Mouse (Mus musculus) brain, embryonic 18.5 days (tissue): Measurements from ENCODE around the gene Zfp346.

Experiments
- DNase-seq: peaks from one replicate; pipeline ENCODE4 v3.0.0-alpha.2; 2012; ENCODE audit warnings: low read depth, low spot score

The Zfp346 gene

DNA sequence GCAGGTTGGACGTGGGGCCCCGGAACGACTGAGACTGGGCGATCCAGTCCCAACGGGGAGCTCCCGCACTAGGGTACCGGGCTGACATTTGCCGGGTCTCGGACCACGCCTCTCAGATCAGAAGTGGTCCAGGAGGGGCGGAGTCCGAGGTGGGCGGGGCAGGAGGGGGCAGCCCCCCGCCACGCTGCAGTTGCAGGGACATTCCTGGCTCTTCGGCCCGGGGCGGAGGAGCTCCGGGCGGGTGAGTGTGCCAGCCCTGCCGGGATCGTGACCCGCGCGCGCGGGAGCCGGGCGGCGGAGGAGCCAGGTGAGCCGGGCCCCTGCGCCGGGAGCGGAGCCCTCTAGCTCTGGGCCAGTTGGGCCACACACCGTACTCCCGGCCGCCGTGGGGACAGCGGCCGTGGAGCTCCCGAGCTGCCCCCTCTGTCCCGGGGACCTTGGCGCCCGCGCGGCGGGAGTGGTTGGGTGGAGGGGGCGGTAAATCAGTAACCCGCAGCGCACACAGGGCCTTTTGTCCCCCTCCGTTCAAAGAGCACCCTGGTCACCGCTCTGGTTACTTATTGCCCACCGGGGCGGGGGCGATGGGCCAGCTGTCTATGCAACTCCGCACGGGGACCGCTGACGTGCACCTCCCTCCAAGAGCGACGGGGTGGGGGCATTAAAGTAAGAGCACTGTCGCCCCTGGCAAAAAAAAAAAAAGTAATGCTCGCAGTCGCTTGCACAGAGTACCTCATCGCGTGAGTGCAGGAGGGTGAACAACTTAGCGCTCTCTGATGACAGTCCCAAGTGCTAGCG lies 47.7 kb downstream of the Zfp346 start, which contains the start of gene Fgfr4:
Gene Fgfr4, plus strand, starts transcription at position 20 of the 795 bp plus-strand sequence.
- DNase-seq: no peak

- no peak for DNase-seq
Measured at GRCm38 (mm10) chr13:55153951-55154350, 48.8 kb downstream of the Zfp346 start.

DNA sequence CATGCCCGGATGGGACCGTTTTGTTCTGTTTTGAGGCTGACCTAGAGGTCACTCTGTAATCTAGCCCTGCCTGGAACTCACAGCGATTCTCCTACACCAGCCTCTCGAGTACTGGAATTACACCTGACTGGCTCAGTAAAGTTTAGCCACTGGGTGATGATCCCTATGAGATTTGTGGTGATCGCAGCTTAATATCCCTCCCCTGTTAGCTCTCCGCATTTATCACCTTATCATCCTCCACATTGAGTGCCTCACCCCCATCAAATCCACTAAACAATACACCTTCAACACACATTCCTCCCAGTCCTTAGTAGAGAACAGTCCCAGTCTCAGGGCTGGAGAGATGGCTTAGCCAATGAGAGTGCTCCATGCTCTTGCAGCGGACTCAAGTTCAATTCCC lies 57.3 kb downstream of the Zfp346 start:
- no peak for DNase-seq

DNA sequence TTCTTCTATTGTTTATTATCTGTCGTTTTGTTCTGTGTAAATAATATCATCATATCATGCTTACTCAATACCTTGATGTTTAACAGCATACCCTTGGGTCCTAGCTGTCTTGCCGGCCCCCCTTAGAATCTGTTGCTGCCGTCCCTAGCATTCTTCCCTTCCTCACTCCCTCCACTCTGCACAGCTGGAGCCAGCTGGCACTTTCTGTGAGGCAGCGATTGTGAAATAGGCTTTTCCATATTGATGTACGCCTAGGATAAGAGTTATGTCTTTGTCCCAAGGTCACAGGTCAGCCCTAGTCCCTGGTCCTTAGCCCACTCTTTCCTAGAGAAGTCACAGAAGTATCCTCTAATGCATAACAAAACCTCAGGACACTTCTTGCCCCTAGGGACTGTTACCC lies 58.4 kb downstream of the Zfp346 start:
- no peak for DNase-seq

DNA sequence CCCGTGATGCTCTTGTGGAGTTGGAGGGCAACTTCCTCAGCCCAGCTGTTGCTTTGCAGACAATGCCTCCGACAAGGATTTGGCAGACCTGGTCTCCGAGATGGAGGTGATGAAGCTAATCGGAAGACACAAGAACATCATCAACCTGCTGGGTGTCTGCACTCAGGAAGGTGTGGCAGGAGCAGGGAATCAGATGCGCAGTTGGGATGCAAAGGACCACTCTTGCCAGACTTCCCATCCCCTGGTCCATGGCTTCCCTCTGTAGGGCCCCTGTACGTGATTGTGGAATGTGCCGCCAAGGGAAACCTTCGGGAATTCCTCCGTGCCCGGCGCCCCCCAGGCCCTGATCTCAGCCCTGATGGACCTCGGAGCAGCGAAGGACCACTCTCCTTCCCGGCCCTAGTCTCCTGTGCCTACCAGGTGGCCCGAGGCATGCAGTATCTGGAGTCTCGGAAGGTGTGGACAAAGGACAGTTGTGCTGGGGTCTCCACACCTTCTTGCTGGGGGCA lies 60.8 kb downstream of the Zfp346 start:
- no peak for DNase-seq

GRCm38 (mm10) chr13:55166806-55167725 lies 62.0 kb downstream of the Zfp346 start:
- DNase-seq: no peak

DNA sequence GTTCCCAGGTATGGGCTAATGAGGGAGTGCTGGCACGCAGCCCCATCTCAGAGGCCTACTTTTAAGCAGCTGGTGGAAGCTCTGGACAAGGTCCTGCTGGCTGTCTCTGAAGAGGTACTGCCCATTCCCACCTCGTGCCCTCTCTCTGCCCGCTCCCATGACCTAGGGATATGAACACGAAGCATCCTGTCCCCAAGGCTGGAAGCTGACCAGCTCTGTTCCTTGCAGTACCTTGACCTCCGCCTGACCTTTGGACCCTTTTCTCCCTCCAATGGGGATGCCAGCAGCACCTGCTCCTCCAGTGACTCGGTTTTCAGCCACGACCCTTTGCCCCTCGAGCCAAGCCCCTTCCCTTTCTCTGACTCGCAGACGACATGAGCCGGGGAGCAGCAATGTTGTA lies 62.7 kb downstream of the Zfp346 start:
- no peak for DNase-seq

DNA sequence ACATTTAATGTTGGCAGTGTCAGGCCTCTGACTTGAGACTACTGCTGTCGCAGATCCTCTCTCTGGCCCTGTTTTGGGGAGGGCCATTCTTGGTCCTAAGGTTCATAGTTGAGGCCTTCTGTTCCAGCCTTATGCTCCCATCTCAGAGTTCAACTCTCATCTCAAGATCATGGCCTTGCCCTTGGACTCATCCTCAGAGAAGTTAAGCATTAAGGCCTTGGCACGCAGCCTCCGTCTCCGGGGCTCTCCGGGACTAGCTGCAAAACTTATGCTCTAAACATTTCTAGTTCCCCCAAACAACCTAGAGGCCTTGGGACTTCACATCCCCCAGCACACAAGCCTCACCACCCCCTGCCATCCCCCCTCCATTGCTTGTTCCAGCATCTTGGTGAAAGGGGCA lies 63.1 kb downstream of the Zfp346 start:
- DNase-seq: no peak

GRCm38 (mm10) chr13:55168958-55169369 lies 63.9 kb downstream of the Zfp346 start:
- DNase-seq: no peak

GRCm38 (mm10) chr13:55171517-55172335 lies 66.6 kb downstream of the Zfp346 start:
- DNase-seq: no peak

GRCm38 (mm10) chr13:55172336-55172770 lies 67.2 kb downstream of the Zfp346 start:
- no peak for DNase-seq

GRCm38 (mm10) chr13:55174347-55174746 lies 69.2 kb downstream of the Zfp346 start:
- no peak for DNase-seq

GRCm38 (mm10) chr13:55176265-55176664 lies 71.2 kb downstream of the Zfp346 start:
- DNase-seq: no peak

DNA sequence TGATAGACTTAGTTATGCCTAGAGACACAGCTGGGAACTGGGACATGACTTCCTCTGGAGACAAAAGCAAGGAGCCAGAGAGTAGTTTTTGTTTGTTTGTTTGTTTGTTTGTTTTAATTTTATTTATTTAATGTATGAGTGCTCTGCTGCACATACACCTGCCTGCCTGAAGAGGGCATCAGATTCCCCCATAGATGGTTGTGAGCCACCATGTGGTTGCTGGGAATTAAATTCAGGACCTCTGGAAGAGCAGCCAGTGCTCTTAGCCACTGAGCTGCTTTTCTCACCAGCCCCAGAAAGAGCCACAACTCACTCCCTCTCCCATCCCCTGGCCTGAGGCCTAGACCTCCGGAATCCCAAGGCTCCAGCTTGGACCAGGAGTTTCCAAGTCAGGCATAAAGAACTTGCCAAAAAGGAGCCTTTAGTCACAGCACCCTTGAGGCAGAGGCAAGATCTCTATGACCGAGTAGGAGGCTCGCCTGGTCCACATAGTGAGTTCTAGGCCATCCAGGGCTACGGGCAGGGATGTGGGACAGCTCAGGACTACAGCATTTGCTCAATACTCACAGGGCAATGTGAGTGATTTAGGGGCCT lies 72.9 kb downstream of the Zfp346 start:
- no peak for DNase-seq

DNA sequence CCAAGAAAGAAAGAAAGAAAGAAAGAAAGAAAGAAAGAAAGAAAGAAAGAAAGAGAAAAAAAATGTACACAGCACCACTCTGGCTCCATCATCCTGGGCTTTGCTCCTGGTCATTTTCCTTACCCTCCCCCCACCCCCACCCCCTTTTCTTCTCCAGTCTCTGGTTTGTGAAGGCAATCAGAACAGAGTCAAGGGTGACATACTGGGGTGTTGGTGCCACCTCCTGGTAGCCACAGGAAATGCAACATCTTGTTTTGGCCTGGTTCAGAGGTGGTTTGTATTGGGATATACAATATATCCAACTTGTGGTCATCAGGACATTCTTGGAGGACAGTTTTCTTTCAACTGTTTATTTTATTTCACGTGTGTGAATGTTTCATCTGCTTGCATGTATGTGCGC lies 73.4 kb downstream of the Zfp346 start:
- DNase-seq: no peak

DNA sequence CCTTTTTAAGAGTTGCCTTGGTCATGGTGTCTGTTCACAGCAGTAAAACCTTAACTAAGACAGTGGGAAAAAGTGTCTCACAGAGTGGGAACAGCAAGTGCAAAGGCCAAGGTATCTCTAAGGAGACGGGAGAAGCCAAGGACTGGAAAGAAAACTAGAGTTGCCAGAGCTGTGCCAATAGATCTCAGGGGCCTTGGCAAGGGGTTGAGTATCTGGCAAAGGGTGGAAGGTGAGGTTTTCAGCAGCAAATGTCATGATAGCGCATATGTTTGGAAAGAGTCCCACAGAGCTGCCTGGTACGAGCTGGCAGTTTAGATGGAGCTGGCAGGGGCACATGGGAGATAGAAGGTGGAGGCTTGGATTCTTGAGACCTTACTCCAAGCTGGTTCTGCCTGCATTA lies 74.5 kb downstream of the Zfp346 start:
- no peak for DNase-seq

DNA sequence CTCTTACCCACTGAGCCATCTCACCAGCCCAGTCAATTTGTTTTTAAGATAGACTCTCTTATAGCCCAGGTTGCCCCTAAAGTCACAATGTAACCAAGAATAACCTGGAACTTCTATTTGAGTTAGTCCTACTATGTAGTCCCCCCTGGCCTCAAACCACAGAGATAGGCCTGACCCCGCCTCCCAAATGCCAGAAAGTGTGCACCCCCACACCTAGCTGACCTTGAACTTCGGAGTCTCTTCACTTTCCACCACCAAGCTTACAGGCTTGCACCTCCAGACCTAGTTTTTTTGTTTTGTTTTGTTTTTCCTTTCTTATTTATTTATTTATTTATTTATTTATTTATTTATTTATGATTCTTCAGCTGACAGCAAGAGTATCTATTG lies 76.7 kb downstream of the Zfp346 start:
- no peak for DNase-seq

- no peak for DNase-seq
Measured at GRCm38 (mm10) chr13:55182173-55182894, 77.2 kb downstream of the Zfp346 start.

DNA sequence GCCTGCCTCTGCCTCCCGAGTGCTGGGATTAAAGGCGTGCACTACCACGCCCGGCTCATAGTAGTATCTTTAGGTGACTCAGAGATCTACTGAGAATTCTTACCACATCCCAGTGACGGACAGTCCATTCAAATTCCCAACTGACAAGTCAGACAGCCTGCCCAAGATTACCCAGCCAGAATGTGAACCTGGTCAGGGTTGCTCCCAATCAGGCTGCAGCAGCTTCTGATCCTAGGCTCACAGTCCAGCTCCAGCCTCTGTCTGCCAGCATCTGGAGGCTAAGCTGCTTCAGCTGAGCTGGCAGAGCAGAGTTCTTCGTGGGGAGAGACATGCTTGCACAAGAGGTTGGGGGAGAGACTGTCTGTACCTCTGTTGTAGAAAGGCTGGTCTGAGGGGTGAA lies 78.3 kb downstream of the Zfp346 start:
- no peak for DNase-seq
